Mouse (Mus musculus) liver, embryonic 11.5 days (tissue): Measurements from ENCODE around the gene Ankrd24. TPM values are rescaled to one million over a fixed set of nuclear protein-coding genes. Genes with fewer than 3 reads are reported as not detected.
A peak's percentile ranks its signal among the peaks of the same experiment; 100 is the strongest.
"Not testable (repeated sequence)": the region's sequence is repeated elsewhere in the genome, so short reads cannot be mapped to it uniquely, and the experiment has no call there.

Experiments used
- ATAC-seq: fragments of 200-750 bp; cut with Nextera tagmentation; replicated peaks from 2 replicates; pipeline ENCODE4 v1.8.0; 2017; ENCODE audit warnings: moderate number of reproducible peaks, mild to moderate bottlenecking, moderate TSS enrichment, moderate library complexity; ENCODE audit not compliant: low FRiP score
- DNase-seq: peaks from one replicate; pipeline ENCODE4 v3.0.0-alpha.2; 2017; ENCODE audit warnings: low spot score
- H3K27ac ChIP-seq: fragments of 300-500 bp; sonication (generic); 2 replicates; pipeline ENCODE4 v1.5.1; 2014; ENCODE audit warnings: mild to moderate bottlenecking, low read depth, low read length, control low read depth
- H3K27me3 ChIP-seq: fragments of 300-500 bp; sonication (generic); replicated peaks from 2 replicates; pipeline ENCODE4 v1.6.1; 2014; ENCODE audit warnings: low read length, mixed read lengths; ENCODE audit not compliant: control insufficient read depth, insufficient read depth
- H3K36me3 ChIP-seq: fragments of 300-500 bp; sonication (generic); 2 replicates; pipeline ENCODE4 v1.6.1; 2014; ENCODE audit warnings: mild to moderate bottlenecking, low read length, moderate library complexity, mixed read lengths; ENCODE audit not compliant: control insufficient read depth, insufficient read depth
- H3K4me1 ChIP-seq: fragments of 300-500 bp; sonication (generic); replicated peaks from 2 replicates; pipeline ENCODE4 v1.6.1; 2014; ENCODE audit warnings: low read length, mixed read lengths; ENCODE audit not compliant: control insufficient read depth, insufficient read depth
- H3K4me2 ChIP-seq: fragments of 300-500 bp; sonication (generic); 2 replicates; pipeline ENCODE4 v1.6.1; 2014; ENCODE audit warnings: mild to moderate bottlenecking, control low read depth, moderate library complexity
- H3K4me3 ChIP-seq: fragments of 300-500 bp; sonication (generic); 2 replicates; pipeline ENCODE4 v1.5.1; 2014; ENCODE audit warnings: low read depth, low read length, control low read depth
- H3K9ac ChIP-seq: fragments of 300-500 bp; sonication (generic); 2 replicates; pipeline ENCODE4 v1.6.1; 2014; ENCODE audit warnings: low read depth, low read length, control low read depth
- H3K9me3 ChIP-seq: fragments of 300-500 bp; sonication (generic); 2 replicates; pipeline ENCODE4 v1.6.1; 2016; ENCODE audit warnings: low read length, inconsistent platforms, mixed read lengths; ENCODE audit not compliant: control insufficient read depth
- WGBS: fragments of 180-500 bp; shearing (Covaris S2); extraction: QIAGEN DNeasy Blood & Tissue Kit; methylation state at CpG from one replicate; pipeline ENCODE4 v1.1.7; 2014; 5-methylcytosine and 5-hydroxymethylcytosine counted together
- polyA plus RNA-seq: library from polyadenylated mRNA; unstranded; fragments of >200 nt; fragmentation: Nextera tagmentation; extraction: Ambion mirVana; gene quantifications from 2 replicates; pipeline ENCODE4 v1.2.1, GENCODE M21; 2014

Gene Ankrd24
- polyA plus RNA-seq, 1 experiment from 2014 or later: 3.6 TPM

DNA sequence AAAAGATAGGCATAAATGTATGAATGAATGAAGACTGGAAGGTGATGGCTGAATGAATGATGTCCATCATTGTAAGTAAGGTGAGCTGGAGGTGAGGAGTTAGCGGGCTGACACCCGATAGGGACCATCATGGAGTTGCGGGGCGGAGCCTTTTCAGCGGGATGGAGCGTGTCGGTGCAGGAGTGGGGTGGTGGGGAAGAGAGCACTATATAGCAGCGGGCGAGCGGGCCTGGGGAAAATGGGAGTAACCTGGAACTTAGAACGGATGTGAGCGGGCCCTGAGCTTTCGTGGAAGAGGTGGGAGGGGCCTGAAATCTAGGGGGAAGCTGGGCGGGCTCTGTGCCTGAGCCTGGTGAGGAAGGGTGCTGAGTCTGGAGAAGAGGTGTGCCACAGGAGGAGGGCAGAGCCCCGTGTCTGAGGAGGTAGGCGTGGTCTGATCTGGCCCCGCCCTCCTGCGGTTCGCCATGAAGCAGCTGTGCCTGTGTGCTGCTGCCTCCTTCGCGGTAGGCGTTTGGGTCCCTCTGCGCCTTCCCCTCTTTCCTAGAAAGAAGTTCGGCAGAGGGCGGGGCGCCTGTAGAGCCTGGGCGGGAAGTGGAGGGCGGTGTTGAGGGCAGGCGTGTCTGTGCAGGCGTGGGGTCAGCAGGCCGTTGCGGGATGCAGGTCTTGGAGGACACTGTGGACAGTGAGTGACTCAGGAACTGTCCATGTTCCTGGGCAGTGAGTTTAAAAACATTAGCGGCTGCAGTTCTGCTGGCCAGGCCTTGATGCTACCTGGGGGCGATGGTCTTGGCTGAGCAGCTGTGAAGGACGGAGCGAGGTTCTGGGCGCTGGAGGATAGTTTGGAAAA lies 5.1 kb downstream of the Ankrd24 start:
- peak overlapping the region; percentile 13; the same call in 1 of the 2 replicates for H3K27ac ChIP-seq
- no peaks in the 10 kb centered on the region for H3K27me3 ChIP-seq
- peak overlapping the region; percentile 46 for H3K4me3 ChIP-seq
- DNase-seq: peak; percentile 87
- H3K9ac ChIP-seq: peak overlapping the region; percentile 46
- no peaks in the 10 kb centered on the region for H3K36me3 ChIP-seq
- H3K4me1 ChIP-seq: peaks cover 8% of the 10 kb centered on the region
- peak; percentile 95 for ATAC-seq
- no peaks in the 10 kb centered on the region for H3K9me3 ChIP-seq
- peak overlapping the region; percentile 77 for H3K4me2 ChIP-seq
- 6% methylated on average over 37 of the region's 37 CpGs for WGBS

DNA sequence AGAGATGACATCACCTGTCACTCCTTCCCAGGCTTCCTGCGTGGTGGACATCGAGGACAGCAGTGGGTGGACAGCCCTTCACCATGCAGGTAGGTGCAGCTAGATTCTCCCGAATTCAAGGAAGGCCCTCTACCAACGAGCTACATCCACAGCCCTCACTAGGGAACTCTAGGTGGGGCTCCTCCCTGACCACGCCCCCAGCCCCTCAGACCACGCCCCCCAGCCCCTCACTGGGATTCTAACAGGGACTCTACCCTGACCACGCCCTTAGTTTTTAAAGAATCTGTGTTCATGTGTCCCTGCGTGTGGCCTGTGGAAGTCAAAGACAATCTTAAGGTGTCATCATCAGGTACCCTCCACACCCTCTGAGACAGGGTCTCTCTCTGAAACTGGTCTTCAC lies 8.0 kb downstream of the Ankrd24 start:
- Histone ChIP-seq H3K4me2 (0 out of 2 replicates have a peak overlapping the region, but pooled peaks have one; percentile 28), H3K4me1 (peaks cover 7% of the 10 kb centered on the region), H3K27me3 (no peaks in the 10 kb centered on the region), H3K9me3 (no peaks in the 10 kb centered on the region), H3K27ac (no peak overlapping the region), H3K4me3 (no peak overlapping the region), H3K36me3 (no peaks in the 10 kb centered on the region), H3K9ac (no peak overlapping the region)
- 12% methylated on average over 8 of the region's 8 CpGs for WGBS
- ATAC-seq: no peak
- no peak for DNase-seq

DNA sequence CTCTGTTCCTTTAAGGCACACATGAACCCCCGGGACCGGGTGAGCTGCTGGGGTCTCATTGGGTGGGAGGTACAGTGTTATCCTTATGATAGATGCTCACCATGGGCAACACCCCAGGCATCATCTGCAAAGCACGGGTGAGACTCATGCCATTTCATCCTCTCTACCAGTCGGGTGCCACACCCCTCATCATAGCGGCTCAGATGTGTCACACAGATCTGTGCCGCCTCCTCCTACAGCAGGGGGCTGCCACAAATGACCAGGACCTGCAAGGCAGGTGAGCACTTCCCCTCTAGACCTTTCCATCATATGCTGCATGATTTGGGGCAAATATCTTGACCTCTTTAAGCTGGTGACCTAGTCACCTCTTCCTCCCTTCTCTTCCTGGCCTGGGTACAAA lies 9.8 kb downstream of the Ankrd24 start:
- Histone ChIP-seq H3K4me1 (peaks cover 19% of the 10 kb centered on the region), H3K36me3 (no peaks in the 10 kb centered on the region), H3K9ac (no peak overlapping the region), H3K27ac (no peak overlapping the region), H3K27me3 (no peaks in the 10 kb centered on the region), H3K4me3 (no peak overlapping the region), H3K4me2 (no peak overlapping the region), H3K9me3 (no peaks in the 10 kb centered on the region)
- no peak for ATAC-seq
- no peak for DNase-seq
- 65% methylated on average over 6 of the region's 6 CpGs for WGBS

DNA sequence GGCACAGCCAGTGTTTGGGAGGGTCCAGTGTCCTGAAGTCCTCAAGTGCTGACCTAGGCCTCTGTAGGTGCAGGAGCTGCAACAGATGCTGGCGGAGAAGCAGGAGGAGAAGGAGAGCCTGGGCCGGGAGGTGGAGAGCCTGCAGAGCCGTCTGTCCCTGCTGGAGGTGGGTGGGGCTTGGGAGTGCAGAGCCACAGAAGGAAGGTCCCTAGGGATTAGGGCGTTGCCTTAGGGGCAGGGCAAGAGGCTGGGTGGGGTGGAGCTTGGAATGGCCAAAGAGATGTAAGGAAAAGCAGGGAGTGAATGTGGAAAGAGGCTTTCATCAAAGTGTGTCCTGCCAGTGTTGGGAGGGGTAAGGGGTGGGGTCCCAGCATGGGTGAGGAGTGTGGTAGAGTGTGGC lies 12.5 kb downstream of the Ankrd24 start:
- H3K27ac ChIP-seq, ATAC-seq, H3K36me3 ChIP-seq, H3K4me2 ChIP-seq, H3K27me3 ChIP-seq, H3K4me3 ChIP-seq, H3K9ac ChIP-seq, DNase-seq, H3K9me3 ChIP-seq: not testable (repeated sequence)
- peaks cover 14% of the 10 kb centered on the region for H3K4me1 ChIP-seq
- 51% methylated on average over 4 of the region's 4 CpGs for WGBS

DNA sequence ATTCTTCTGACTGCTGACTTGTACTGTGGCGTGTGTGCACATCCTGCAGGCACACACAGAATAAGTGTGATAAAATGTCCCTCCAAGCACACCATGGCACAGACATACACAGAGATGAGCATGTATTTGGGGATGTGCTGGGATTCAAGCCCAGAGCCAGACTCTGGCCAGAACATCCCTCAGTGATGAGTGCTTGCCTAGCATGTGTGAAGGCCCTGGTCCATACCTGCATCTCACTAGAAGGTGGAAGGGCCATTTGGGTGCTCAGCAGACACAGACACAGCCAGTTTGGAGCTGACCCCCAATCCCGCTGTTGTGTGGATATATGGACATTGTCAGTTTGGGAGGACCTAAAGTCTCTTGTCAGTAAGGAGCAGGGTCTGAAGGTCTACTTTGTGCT lies 13.2 kb downstream of the Ankrd24 start:
- H3K4me2 ChIP-seq: no peak overlapping the region
- H3K27me3 ChIP-seq: no peaks in the 10 kb centered on the region
- H3K9ac ChIP-seq: no peak overlapping the region
- H3K27ac ChIP-seq: no peak overlapping the region
- ATAC-seq (no peak), DNase-seq (no peak)
- H3K4me1 ChIP-seq: peaks cover 11% of the 10 kb centered on the region
- whole genome bisulfite sequencing: 84% methylated on average over 2 of the region's 2 CpGs
- no peaks in the 10 kb centered on the region for H3K9me3 ChIP-seq
- no peaks in the 10 kb centered on the region for H3K36me3 ChIP-seq
- no peak overlapping the region for H3K4me3 ChIP-seq

DNA sequence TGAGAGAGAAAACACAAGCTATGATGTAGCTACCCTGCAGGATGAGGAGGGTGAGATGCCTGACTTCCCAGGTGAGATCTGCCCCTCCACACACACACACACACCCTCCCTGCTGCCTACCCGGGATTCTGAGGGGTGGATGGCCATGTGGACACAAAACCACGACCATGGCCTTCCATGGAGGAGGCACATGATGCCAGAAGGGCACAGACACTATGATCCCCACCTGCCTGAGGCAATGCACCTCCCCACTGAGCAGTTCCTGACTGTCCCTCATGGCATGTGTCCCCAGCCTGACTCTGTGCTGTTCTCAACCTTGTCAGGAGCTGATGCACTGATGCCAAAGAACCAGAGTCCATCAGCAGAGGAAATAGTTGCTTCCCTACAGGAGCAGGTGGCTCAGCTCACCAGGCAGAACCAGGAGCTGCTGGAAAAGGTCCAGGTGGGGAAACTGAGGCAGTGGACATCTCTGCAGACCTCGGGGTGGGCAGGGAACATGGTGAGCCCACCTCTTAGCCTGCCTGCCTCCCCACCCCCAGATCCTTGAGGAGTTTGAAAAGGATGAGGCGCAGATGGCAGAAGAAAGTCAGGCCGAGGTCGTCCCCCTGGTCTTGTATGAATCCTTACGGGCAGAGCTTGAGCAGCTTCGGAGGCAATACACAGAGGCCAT lies 13.8 kb downstream of the Ankrd24 start:
- 80% methylated on average over 8 of the region's 8 CpGs for WGBS
- ATAC-seq (no peak), DNase-seq (no peak)
- Histone ChIP-seq H3K27me3 (no peaks in the 10 kb centered on the region), H3K36me3 (no peaks in the 10 kb centered on the region), H3K4me1 (peaks cover 11% of the 10 kb centered on the region), H3K27ac (no peak overlapping the region), H3K9me3 (no peaks in the 10 kb centered on the region), H3K4me3 (peak overlapping the region; percentile 78), H3K4me2 (peak overlapping the region; percentile 97), H3K9ac (peak overlapping the region; percentile 94)

DNA sequence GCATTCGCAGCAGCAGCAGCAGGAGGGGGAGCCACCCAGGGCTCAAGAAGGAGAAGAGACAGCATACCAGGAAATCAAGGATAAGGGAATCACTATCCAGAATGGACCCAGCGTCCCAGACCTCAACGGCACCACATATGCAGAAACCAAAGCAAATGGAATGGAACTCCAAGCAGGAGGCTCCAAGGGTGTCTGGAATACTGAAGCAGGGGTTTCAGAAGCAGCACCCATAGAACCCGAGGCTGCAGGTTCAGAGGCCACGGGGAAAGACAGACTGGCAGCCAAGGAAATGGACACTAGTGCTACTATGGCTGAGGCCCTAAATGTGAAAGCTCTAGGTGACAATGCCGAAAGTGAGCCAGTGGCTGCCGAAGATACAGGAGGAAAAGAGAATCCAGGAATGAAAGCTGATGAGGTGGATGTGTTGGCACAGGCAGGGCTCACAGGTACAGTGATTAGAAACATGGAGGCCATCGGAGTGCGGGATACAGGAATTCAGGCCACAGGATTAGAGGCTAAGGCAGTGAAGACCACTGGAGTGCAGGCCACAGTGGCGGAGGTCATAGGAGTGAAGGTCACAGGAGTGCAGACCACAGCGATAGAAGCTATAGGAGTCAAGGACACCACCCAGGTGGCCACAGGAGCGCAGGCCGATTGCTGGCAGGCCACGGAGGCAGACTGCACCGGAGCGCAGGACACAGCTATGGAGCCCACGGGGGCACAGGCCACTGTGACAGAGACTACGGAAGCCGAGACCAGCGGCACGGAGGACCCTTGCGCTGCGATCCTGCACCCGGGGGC lies 14.5 kb downstream of the Ankrd24 start:
- peak; percentile 48 for ATAC-seq
- H3K36me3 ChIP-seq: no peaks in the 10 kb centered on the region
- 19% methylated on average over 24 of the region's 24 CpGs for WGBS

DNA sequence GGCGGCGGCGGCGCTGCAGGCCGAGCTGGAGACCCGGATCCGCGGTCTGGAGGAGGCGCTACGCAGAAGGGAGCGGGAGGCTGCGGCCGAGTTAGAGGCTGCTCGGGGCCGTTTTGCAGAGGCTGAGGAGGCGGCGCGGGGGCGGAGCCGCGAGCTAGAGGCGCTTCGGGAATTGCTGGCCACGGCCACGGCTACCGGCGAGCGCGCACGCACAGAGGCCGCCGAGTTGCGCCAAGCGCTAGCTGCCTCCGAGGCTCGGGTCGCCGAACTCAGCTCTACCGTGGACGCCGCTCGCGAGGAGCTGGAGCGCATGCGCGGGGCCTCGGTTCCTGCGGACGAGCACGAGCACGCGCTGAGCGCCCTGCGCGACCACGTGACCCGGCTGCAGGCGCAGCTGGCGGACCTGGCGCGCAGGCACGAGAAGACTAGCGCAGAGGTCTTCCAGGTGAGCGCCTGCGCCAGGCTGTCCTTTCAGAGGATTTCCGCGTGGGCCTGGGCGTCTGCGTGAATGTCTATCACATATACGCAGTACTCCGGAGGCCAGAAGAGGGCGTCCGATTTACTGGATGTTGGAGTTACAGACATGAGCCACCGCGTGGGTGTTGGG lies 15.2 kb downstream of the Ankrd24 start:
- 1% methylated on average over 64 of the region's 75 CpGs for WGBS
- no peaks in the 10 kb centered on the region for H3K9me3 ChIP-seq
- DNase-seq (peak; percentile 90), ATAC-seq (peak; percentile 86)
- peaks cover 11% of the 10 kb centered on the region for H3K4me1 ChIP-seq
- H3K4me3 ChIP-seq: peak overlapping the region; percentile 78
- peak overlapping the region; percentile 97 for H3K4me2 ChIP-seq
- H3K27ac ChIP-seq: peak overlapping the region; percentile 97
- H3K36me3 ChIP-seq: no peaks in the 10 kb centered on the region
- peak overlapping the region; percentile 94 for H3K9ac ChIP-seq
- H3K27me3 ChIP-seq: no peaks in the 10 kb centered on the region

More for the DNA sequence above, 14.5 kb downstream of the Ankrd24 start:
- peak overlapping the region; percentile 94 for H3K9ac ChIP-seq
- no peaks in the 10 kb centered on the region for H3K27me3 ChIP-seq
- H3K4me3 ChIP-seq: peak overlapping the region; percentile 78
- H3K9me3 ChIP-seq: no peaks in the 10 kb centered on the region
- peaks cover 11% of the 10 kb centered on the region for H3K4me1 ChIP-seq
- H3K4me2 ChIP-seq: peak overlapping the region; percentile 97
- DNase-seq: no peak
- peak overlapping the region; percentile 97 for H3K27ac ChIP-seq
